Mouse (Mus musculus): ENCODE results near the gene Pkp4. TPM values are rescaled to one million over a fixed set of nuclear protein-coding genes. Genes with fewer than 3 reads are reported as not detected.

The Pkp4 gene
- polyA plus RNA-seq, 2 experiments: 5.2 to 8.9 TPM

DNA sequence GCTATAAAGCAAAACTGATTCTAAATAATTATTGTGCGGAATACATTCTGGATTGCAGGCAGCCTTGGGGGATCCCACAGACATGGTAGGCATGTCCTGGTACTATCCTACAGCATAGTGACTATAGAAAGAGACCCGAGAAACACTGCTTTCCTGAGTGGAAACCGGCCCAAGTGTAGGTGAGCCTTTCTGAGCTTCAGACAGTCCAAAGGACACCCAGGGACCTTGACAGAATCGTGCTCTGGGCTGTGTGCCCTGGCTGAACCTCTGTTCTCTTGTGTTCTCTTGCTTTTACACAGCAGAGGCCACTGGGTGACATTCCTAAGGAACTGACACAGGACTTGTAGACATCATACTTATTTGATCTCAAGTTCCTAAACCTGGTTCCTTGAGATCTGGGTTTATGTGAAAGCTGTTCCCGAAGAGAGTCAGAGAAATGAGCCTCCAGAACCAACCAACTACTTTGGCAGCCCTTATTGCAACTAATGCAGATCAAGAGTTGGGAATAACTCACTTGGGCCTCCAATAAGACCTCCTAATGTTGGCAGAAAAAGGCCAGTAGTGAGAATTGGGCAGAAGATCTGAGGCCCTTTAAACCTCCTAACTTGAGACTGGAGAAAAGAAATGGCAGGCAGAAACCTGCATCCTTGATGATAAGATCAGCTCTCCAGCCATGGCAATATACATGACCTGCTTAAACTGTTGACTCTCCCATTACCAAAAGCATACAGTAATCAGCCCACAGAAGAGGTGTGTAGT lies 195.1 kb downstream of the Pkp4 start:
- Histone ChIP-seq H3K4me1 (replicated peaks; ENCODE audit: control insufficient read depth in 2 of 2, insufficient read depth in 2 of 2, low read length in 1 of 2) (peaks cover 0 to 6% of the 10 kb centered on the region in 2 experiments; a peak in 2 of 4 replicates), H3K4me3 (ENCODE audit: insufficient read depth in 1 of 2, low read depth in 2 of 2, low read length in 2 of 2) (no peak overlapping the region), H3K9me3 (ENCODE audit: control insufficient read depth, low read length) (no peaks in the 10 kb centered on the region), H3K4me2 (ENCODE audit: low read depth) (no peak overlapping the region), H3K36me3 (replicated peaks; ENCODE audit: control insufficient read depth, insufficient read depth, low read depth) (no peaks in the 10 kb centered on the region), H3K9ac (replicated peaks) (no peak overlapping the region), H3K27me3 (ENCODE audit: control insufficient read depth, insufficient read depth, low read length) (no peaks in the 10 kb centered on the region), H3K27ac (no peak overlapping the region)
- no peak for TF ChIP-seq EP300 (IDR thresholded peaks at IDR 0.05; ENCODE audit: low read depth)
- no peak for TF ChIP-seq CTCF (IDR thresholded peaks at IDR 0.05; ENCODE audit: low read depth)
- no peak for ATAC-seq (ENCODE audit: insufficient read depth)
- 69% methylated on average over 5 of the region's 5 CpGs for WGBS (ENCODE audit: insufficient replicate concordance)
- DNase-seq (ENCODE audit: low read depth in 3 of 3, low spot score in 3 of 3): no peak

DNA sequence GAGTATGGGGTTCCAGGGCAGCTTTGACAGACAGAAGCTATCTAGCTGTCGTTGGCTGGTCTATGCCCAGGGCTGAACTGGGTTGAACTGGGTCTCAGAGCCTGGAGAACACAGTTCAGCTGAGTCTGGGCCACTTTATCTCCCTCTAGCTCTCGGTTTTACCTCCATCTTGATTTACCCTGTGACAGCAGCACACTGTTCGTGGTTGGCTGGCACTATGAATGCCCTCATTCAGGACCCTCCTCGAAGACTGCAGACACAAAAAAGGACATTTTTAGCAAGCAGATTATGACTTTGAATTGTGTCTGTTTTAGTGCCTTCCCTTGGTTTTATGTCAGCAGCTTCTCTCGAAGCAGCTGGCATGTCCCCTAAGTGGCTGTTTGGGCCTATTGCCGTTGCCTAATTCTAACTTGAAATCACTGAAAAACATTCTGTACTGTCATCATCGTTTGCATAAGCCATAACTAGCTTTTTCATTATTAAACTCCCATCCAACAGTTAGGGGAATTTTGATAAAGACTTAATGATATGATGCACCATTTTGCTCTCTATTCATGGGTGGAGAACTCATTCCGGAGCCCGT lies 199.2 kb downstream of the Pkp4 start:
- WGBS (ENCODE audit: insufficient replicate concordance): 60% methylated on average over 9 of the region's 9 CpGs

DNA sequence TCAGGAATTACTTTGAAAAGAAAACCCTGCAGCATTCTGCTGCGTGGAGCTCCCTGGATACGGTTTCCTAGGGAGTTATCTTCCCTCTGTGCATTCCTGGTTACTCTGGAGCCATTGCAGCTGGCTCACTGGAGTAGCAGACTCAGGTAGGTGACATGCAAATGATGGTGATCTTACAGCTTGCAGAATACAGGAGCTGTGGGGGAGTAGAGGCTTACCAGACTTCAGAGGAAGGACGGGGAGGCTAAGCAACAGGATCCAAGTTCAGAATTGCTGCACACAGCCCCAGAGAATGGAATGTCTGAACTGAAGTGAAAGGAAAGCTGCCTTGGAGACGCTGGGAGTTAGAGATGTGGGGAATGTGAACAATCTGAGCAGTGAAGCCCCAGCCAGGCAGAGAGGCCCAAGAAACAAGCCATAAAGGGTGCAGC lies 200.7 kb downstream of the Pkp4 start:
- TF ChIP-seq CTCF (IDR thresholded peaks at IDR 0.05; ENCODE audit: low read depth) (no peak), EP300 (IDR thresholded peaks at IDR 0.05; ENCODE audit: low read depth) (no peak)
- H3K36me3 ChIP-seq (replicated peaks; ENCODE audit: control insufficient read depth, insufficient read depth, low read depth): no peaks in the 10 kb centered on the region
- ATAC-seq (ENCODE audit: insufficient read depth) (no peak), DNase-seq (ENCODE audit: low read depth in 3 of 3, low spot score in 3 of 3) (no peak)
- H3K4me2 ChIP-seq (ENCODE audit: low read depth): no peak overlapping the region
- no peaks in the 10 kb centered on the region for H3K27me3 ChIP-seq (ENCODE audit: control insufficient read depth, insufficient read depth, low read length)
- 51% methylated on average over 4 of the region's 4 CpGs for WGBS (ENCODE audit: insufficient replicate concordance)
- no peaks in the 10 kb centered on the region for H3K9me3 ChIP-seq (ENCODE audit: control insufficient read depth, low read length)
- no peak overlapping the region for H3K4me3 ChIP-seq (ENCODE audit: insufficient read depth in 1 of 2, low read depth in 2 of 2, low read length in 2 of 2)
- no peaks in the 10 kb centered on the region for H3K4me1 ChIP-seq (replicated peaks; ENCODE audit: control insufficient read depth in 2 of 2, insufficient read depth in 2 of 2, low read length in 1 of 2)
- no peak overlapping the region for H3K27ac ChIP-seq
- H3K9ac ChIP-seq (replicated peaks): no peak overlapping the region

More for the DNA sequence above, 199.2 kb downstream of the Pkp4 start:
- H3K27ac ChIP-seq: no peak overlapping the region
- DNase-seq (ENCODE audit: low read depth in 3 of 3, low spot score in 3 of 3) (no peak), ATAC-seq (ENCODE audit: insufficient read depth) (no peak)
- H3K4me3 ChIP-seq (ENCODE audit: insufficient read depth in 1 of 2, low read depth in 2 of 2, low read length in 2 of 2): no peak overlapping the region
- no peaks in the 10 kb centered on the region for H3K36me3 ChIP-seq (replicated peaks; ENCODE audit: control insufficient read depth, insufficient read depth, low read depth)
- no peaks in the 10 kb centered on the region for H3K4me1 ChIP-seq (replicated peaks; ENCODE audit: control insufficient read depth in 2 of 2, insufficient read depth in 2 of 2, low read length in 1 of 2)
- H3K27me3 ChIP-seq (ENCODE audit: control insufficient read depth, insufficient read depth, low read length): no peaks in the 10 kb centered on the region
- TF ChIP-seq EP300 (IDR thresholded peaks at IDR 0.05; ENCODE audit: low read depth) (no peak), CTCF (IDR thresholded peaks at IDR 0.05; ENCODE audit: low read depth) (no peak)
- no peaks in the 10 kb centered on the region for H3K9me3 ChIP-seq (ENCODE audit: control insufficient read depth, low read length)
- H3K9ac ChIP-seq (replicated peaks): no peak overlapping the region
- H3K4me2 ChIP-seq (ENCODE audit: low read depth): no peak overlapping the region

DNA sequence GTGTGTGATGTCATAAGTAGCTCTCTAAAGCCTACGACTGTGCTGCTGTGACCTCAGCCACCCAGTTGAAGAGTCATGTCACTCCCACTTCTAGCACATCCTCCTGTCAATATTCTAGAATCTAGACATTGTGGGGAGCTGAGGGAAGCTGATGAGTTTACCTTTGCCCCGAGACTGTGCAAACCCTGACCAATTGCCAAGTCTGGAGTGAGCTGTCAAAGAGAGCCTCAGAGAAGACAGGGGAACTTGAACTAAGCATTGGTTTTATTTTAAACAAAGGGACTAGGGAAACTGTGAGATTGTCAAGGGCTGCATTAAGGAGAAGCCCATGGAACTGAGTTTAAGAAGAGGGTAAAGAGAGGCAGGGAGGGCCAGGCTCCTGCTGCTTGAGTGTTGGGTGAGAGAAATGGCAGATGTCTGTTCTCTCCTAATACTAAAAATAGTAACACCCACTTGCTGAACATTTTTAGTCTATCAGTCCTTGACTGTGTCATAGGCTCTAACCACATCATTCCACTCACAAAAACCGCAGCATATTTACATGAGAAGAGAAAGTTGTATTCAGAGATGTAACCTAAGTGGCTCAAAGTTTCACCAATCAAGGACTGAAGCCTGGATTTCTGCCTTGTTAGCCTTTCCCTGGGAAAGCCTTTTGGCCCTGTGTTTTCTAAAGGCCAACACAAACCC lies 203.6 kb downstream of the Pkp4 start:
- TF ChIP-seq CTCF (IDR thresholded peaks at IDR 0.05; ENCODE audit: low read depth) (no peak), EP300 (IDR thresholded peaks at IDR 0.05; ENCODE audit: low read depth) (no peak)
- DNase-seq (ENCODE audit: low read depth in 3 of 3, low spot score in 3 of 3) (no peak), ATAC-seq (ENCODE audit: insufficient read depth) (no peak)
- no peaks in the 10 kb centered on the region for H3K36me3 ChIP-seq (replicated peaks; ENCODE audit: control insufficient read depth, insufficient read depth, low read depth)
- H3K9ac ChIP-seq (replicated peaks): no peak overlapping the region
- no peaks in the 10 kb centered on the region for H3K9me3 ChIP-seq (ENCODE audit: control insufficient read depth, low read length)
- no peak overlapping the region for H3K4me2 ChIP-seq (ENCODE audit: low read depth)
- WGBS (ENCODE audit: insufficient replicate concordance): 55% methylated on average over 3 of the region's 3 CpGs
- no peaks in the 10 kb centered on the region for H3K27me3 ChIP-seq (ENCODE audit: control insufficient read depth, insufficient read depth, low read length)
- no peak overlapping the region for H3K4me3 ChIP-seq (ENCODE audit: insufficient read depth in 1 of 2, low read depth in 2 of 2, low read length in 2 of 2)
- no peaks in the 10 kb centered on the region for H3K4me1 ChIP-seq (replicated peaks; ENCODE audit: control insufficient read depth in 2 of 2, insufficient read depth in 2 of 2, low read length in 1 of 2)
- H3K27ac ChIP-seq: no peak overlapping the region

DNA sequence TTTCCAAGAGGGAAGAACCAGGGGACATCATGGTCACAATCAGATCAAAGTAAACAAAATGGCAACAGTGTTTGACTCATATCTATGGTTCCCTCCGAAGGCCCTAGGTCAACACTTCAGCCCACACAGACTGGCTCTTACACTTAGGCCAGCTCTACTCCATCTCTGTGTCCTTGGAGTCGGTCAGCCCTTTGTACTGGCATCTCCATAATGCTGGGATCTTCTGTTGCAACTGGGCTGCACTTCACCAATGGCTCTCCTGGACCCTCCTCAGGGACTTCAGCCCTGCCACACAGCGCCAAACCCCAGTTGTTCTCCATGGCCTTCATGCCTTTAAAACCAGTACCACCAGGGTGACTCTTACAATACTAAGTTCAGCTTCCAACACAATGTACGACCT lies 206.5 kb downstream of the Pkp4 start:
- ATAC-seq (ENCODE audit: insufficient read depth) (no peak), DNase-seq (ENCODE audit: low read depth in 3 of 3, low spot score in 3 of 3) (no peak)
- H3K4me1 ChIP-seq (replicated peaks; ENCODE audit: control insufficient read depth in 2 of 2, insufficient read depth in 2 of 2, low read length in 1 of 2): no peaks in the 10 kb centered on the region
- no peaks in the 10 kb centered on the region for H3K9me3 ChIP-seq (ENCODE audit: control insufficient read depth, low read length)
- no peak overlapping the region for H3K4me2 ChIP-seq (ENCODE audit: low read depth)
- no peak for TF ChIP-seq EP300 (IDR thresholded peaks at IDR 0.05; ENCODE audit: low read depth)
- no peak for TF ChIP-seq CTCF (IDR thresholded peaks at IDR 0.05; ENCODE audit: low read depth)
- H3K27ac ChIP-seq: no peak overlapping the region
- no peak overlapping the region for H3K4me3 ChIP-seq (ENCODE audit: insufficient read depth in 1 of 2, low read depth in 2 of 2, low read length in 2 of 2)
- WGBS (ENCODE audit: insufficient replicate concordance): 65% methylated on average over 4 of the region's 4 CpGs
- H3K27me3 ChIP-seq (ENCODE audit: control insufficient read depth, insufficient read depth, low read length): no peaks in the 10 kb centered on the region
- no peak overlapping the region for H3K9ac ChIP-seq (replicated peaks)
- H3K36me3 ChIP-seq (replicated peaks; ENCODE audit: control insufficient read depth, insufficient read depth, low read depth): no peaks in the 10 kb centered on the region
